Comparison of ENCODE assay signal across 8 mouse cellular contexts in the genomic region with DNA sequence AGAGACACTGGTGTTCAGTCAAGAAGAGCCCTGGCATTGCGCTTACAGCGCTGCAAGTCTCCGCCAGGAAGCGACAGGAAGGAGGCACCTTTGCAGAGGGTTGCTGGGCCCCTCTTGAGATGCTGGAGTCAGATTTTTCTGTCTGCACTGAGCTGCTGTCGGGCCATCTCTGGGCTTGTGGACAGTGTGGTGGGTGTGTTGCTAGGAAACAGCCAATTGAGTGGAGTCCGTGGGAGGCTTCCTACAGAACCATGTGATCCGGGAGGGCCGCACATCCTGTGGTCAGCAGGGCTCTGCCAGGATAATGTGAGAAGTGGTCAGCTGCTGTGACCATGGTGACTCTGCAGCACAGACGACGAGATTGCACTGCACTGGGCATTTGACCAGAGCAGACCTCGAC. TPM values are rescaled to one million over a fixed set of nuclear protein-coding genes. Genes with fewer than 3 reads are reported as not detected.
DNase-seq lines count a peak whose midpoint lies in the region; ATAC-seq and TF ChIP-seq lines count a peak whose summit lies in the region.

No protein-coding gene starts in this region.

- TF ChIP-seq CTCF in hindbrain, postnatal 0 days (IDR thresholded peaks at IDR 0.05; ENCODE audit: low read depth): no peak

- no peak overlapping the region for H3K9ac ChIP-seq in forebrain, embryonic 16.5 days (replicated peaks; ENCODE audit: low read depth, low read length)
- H3K9ac ChIP-seq in hindbrain, postnatal 0 days (replicated peaks; ENCODE audit: low read length): 0 out of 2 replicates have a peak overlapping the region, but pooled peaks have one; percentile 14
- no peak overlapping the region for H3K9ac ChIP-seq in midbrain, embryonic 15.5 days
- no peak overlapping the region for H3K9ac ChIP-seq in liver, embryonic 12.5 days

- 0 out of 2 replicates have a peak, but pooled peaks have one; percentile 8 for ATAC-seq in forebrain, embryonic 16.5 days
- ATAC-seq in hindbrain, postnatal 0 days: peak; percentile 84
- ATAC-seq in midbrain, embryonic 15.5 days (replicated peaks): peak; percentile 56
- ATAC-seq in liver, embryonic 12.5 days: no peak
- ATAC-seq in activated CD4-positive, CD25-positive, alpha-beta regulatory T cell, adult 4 months: no peak

- H3K27ac ChIP-seq in forebrain, embryonic 16.5 days (ENCODE audit: low read length): no peak overlapping the region
- peak overlapping the region; percentile 18; the same call in 1 of the 2 replicates for H3K27ac ChIP-seq in hindbrain, postnatal 0 days
- peak overlapping the region; percentile 36; the same call in 1 of the 2 replicates for H3K27ac ChIP-seq in midbrain, embryonic 15.5 days
- H3K27ac ChIP-seq in liver, embryonic 12.5 days: no peak overlapping the region

- H3K4me3 ChIP-seq in forebrain, embryonic 16.5 days (replicated peaks; ENCODE audit: low read length): no peak overlapping the region
- no peak overlapping the region for H3K4me3 ChIP-seq in hindbrain, postnatal 0 days (ENCODE audit: low read length)
- H3K4me3 ChIP-seq in midbrain, embryonic 15.5 days: no peak overlapping the region
- no peak overlapping the region for H3K4me3 ChIP-seq in liver, embryonic 12.5 days

- no peaks in the 10 kb centered on the region for H3K36me3 ChIP-seq in forebrain, embryonic 16.5 days (ENCODE audit: control insufficient read depth, insufficient read depth)
- no peaks in the 10 kb centered on the region for H3K36me3 ChIP-seq in hindbrain, postnatal 0 days (ENCODE audit: insufficient read depth, low read length)
- H3K36me3 ChIP-seq in midbrain, embryonic 15.5 days (replicated peaks): no peaks in the 10 kb centered on the region
- no peaks in the 10 kb centered on the region for H3K36me3 ChIP-seq in liver, embryonic 12.5 days

- H3K9me3 ChIP-seq in forebrain, embryonic 16.5 days (ENCODE audit: control insufficient read depth, low read length): 0 out of 2 replicates have a peak, but pooled peaks cover 2% of the 10 kb centered on the region
- no peaks in the 10 kb centered on the region for H3K9me3 ChIP-seq in hindbrain, postnatal 0 days (ENCODE audit: low read length)
- no peaks in the 10 kb centered on the region for H3K9me3 ChIP-seq in midbrain, embryonic 15.5 days
- H3K9me3 ChIP-seq in liver, embryonic 12.5 days (replicated peaks): no peaks in the 10 kb centered on the region

- peaks cover 20% of the 10 kb centered on the region for H3K4me1 ChIP-seq in forebrain, embryonic 16.5 days (replicated peaks; ENCODE audit: control insufficient read depth, insufficient read depth, low read length)
- H3K4me1 ChIP-seq in hindbrain, postnatal 0 days (ENCODE audit: insufficient read depth, low read length): peaks cover 9% of the 10 kb centered on the region
- H3K4me1 ChIP-seq in midbrain, embryonic 15.5 days: peaks cover 20% of the 10 kb centered on the region
- H3K4me1 ChIP-seq in liver, embryonic 12.5 days: no peaks in the 10 kb centered on the region

- peak; percentile 49 to 59 for DNase-seq in layer of hippocampus, adult 8-10 months (ENCODE audit: low spot score in 2 of 2)
- DNase-seq in layer of hippocampus, postnatal 14 days (ENCODE audit: low spot score in 2 of 2): no peak
- peak; percentile 77 for DNase-seq in hindbrain, postnatal 0 days (ENCODE audit: low spot score)
- DNase-seq in spleen, adult 12 weeks (ENCODE audit: low spot score): no peak

- WGBS in forebrain, embryonic 16.5 days: 30% methylated on average over 11 of the region's 11 CpGs
- WGBS in hindbrain, postnatal 0 days: 16% methylated on average over 11 of the region's 11 CpGs
- WGBS in midbrain, embryonic 15.5 days: 18% methylated on average over 11 of the region's 11 CpGs
- WGBS in liver, embryonic 12.5 days (ENCODE audit: insufficient replicate concordance): 24% methylated on average over 11 of the region's 11 CpGs

- no peaks in the 10 kb centered on the region for H3K27me3 ChIP-seq in forebrain, embryonic 16.5 days (replicated peaks; ENCODE audit: control insufficient read depth, insufficient read depth, low read length)
- no peaks in the 10 kb centered on the region for H3K27me3 ChIP-seq in hindbrain, postnatal 0 days (ENCODE audit: insufficient read depth, low read length)
- no peaks in the 10 kb centered on the region for H3K27me3 ChIP-seq in midbrain, embryonic 15.5 days (replicated peaks)
- H3K27me3 ChIP-seq in liver, embryonic 12.5 days (replicated peaks): peaks cover 58% of the 10 kb centered on the region

- H3K4me2 ChIP-seq in forebrain, embryonic 16.5 days (ENCODE audit: low read length): no peak overlapping the region
- peak overlapping the region; percentile 43 for H3K4me2 ChIP-seq in hindbrain, postnatal 0 days (ENCODE audit: low read depth, low read length)
- H3K4me2 ChIP-seq in midbrain, embryonic 15.5 days: peak overlapping the region; percentile 11
- no peak overlapping the region for H3K4me2 ChIP-seq in liver, embryonic 12.5 days

RNA-seq across cellular contexts. Expression of gene Shc3, which starts 4.6 kb away (rescaled TPM):
- 100 to 1,000 TPM; 103 to 128 (median 120) TPM for total RNA-seq in layer of hippocampus, adult 8-10 months (2022)
- 100 to 1,000 TPM; 179 to 203 TPM for total RNA-seq in layer of hippocampus, postnatal 14 days (2021)
- polyA plus RNA-seq in forebrain, embryonic 16.5 days (2015; fragmentation: Nextera tagmentation; extraction: Ambion mirVana): 8.8 and 9.2 TPM in 2 replicates
- total RNA-seq in hindbrain, postnatal 0 days (2014; rRNA removed): 111 and 122 TPM in 2 replicates
- 8.5 and 9.1 TPM in 2 replicates for polyA plus RNA-seq in hindbrain, postnatal 0 days (2015; fragmentation: Nextera tagmentation; extraction: Ambion mirVana)
- 7.4 and 8.1 TPM in 2 replicates for polyA plus RNA-seq in midbrain, embryonic 15.5 days (2015; fragmentation: Nextera tagmentation; extraction: Ambion mirVana)
- not detected in 2 replicates for polyA plus RNA-seq in liver, embryonic 12.5 days (2016; fragmentation: Nextera tagmentation; extraction: Ambion mirVana)
- not detected for polyA plus RNA-seq in activated CD4-positive, CD25-positive, alpha-beta regulatory T cell, adult 4 months (2017; shearing (Covaris generic))

Comparison
In these comparisons a context has a peak if more than half of its experiments do, and no peak if none do; other contexts are left out.
1. DNase-seq: peak in layer of hippocampus, adult 8-10 months (2 of 2) and hindbrain, postnatal 0 days (single experiment); none in layer of hippocampus, postnatal 14 days (0 of 2) and spleen, adult 12 weeks (single experiment).
2. ATAC-seq: peak in forebrain, embryonic 16.5 days (single experiment), hindbrain, postnatal 0 days (single experiment) and midbrain, embryonic 15.5 days (single experiment); none in liver, embryonic 12.5 days (single experiment) and activated CD4-positive, CD25-positive, alpha-beta regulatory T cell, adult 4 months (single experiment).
3. H3K27ac ChIP-seq: peak in hindbrain, postnatal 0 days (single experiment) and midbrain, embryonic 15.5 days (single experiment); none in forebrain, embryonic 16.5 days (single experiment) and liver, embryonic 12.5 days (single experiment).
4. H3K4me2 ChIP-seq: peak in hindbrain, postnatal 0 days (single experiment) and midbrain, embryonic 15.5 days (single experiment); none in forebrain, embryonic 16.5 days (single experiment) and liver, embryonic 12.5 days (single experiment).